Mouse (Mus musculus) embryonic facial prominence, embryonic 11.5 days (tissue): ENCODE results near the gene Armc9. TPM values are rescaled to one million over a fixed set of nuclear protein-coding genes. Genes with fewer than 3 reads are reported as not detected.

ENCODE experiments used
- ATAC-seq: fragments of 200-750 bp; cut with Nextera tagmentation; replicated peaks from 2 replicates; pipeline ENCODE4 v1.8.0; 2017; ENCODE audit warnings: low read depth; ENCODE audit not compliant: insufficient number of reproducible peaks, low FRiP score, low TSS enrichment
- DNase-seq: peaks from one replicate; pipeline ENCODE4 v3.0.0-alpha.2; 2015; ENCODE audit warnings: low spot score
- H3K27ac ChIP-seq: fragments of 300-500 bp; sonication (generic); replicated peaks from 2 replicates; pipeline ENCODE4 v1.5.1; 2014; ENCODE audit warnings: mild to moderate bottlenecking, low read depth, low read length, control low read depth
- H3K27me3 ChIP-seq: fragments of 300-500 bp; sonication (generic); 2 replicates; pipeline ENCODE4 v1.6.1; 2014; ENCODE audit warnings: mild to moderate bottlenecking, low read length, moderate library complexity, mixed read lengths; ENCODE audit not compliant: control insufficient read depth, insufficient read depth
- H3K36me3 ChIP-seq: fragments of 300-500 bp; sonication (generic); replicated peaks from 2 replicates; pipeline ENCODE4 v1.6.1; 2014; ENCODE audit warnings: low read depth, mild to moderate bottlenecking, low read length, moderate library complexity, mixed read lengths; ENCODE audit not compliant: control insufficient read depth, insufficient read depth
- H3K4me1 ChIP-seq: fragments of 300-500 bp; sonication (generic); 2 replicates; pipeline ENCODE4 v1.6.1; 2014; ENCODE audit warnings: low read length, mixed read lengths; ENCODE audit not compliant: control insufficient read depth, insufficient read depth
- H3K4me2 ChIP-seq: fragments of 300-500 bp; sonication (generic); 2 replicates; pipeline ENCODE4 v1.6.1; 2014; ENCODE audit warnings: low read depth, mild to moderate bottlenecking, control low read depth, low read length, moderate library complexity
- H3K4me3 ChIP-seq: fragments of 300-500 bp; sonication (generic); 2 replicates; pipeline ENCODE4 v1.5.1; 2014; ENCODE audit warnings: low read depth, low read length, control low read depth
- H3K9ac ChIP-seq: fragments of 300-500 bp; sonication (generic); replicated peaks from 2 replicates; pipeline ENCODE4 v1.6.1; 2014; ENCODE audit warnings: mild to moderate bottlenecking, control low read depth, low read length
- H3K9me3 ChIP-seq: fragments of 300-500 bp; sonication (generic); replicated peaks from 2 replicates; pipeline ENCODE4 v1.6.1; 2016; ENCODE audit warnings: mild to moderate bottlenecking, low read length, inconsistent platforms, mixed read lengths; ENCODE audit not compliant: control insufficient read depth
- WGBS: fragments of 180-500 bp; shearing (Covaris S2); extraction: QIAGEN DNeasy Blood & Tissue Kit; methylation state at CpG from one replicate; pipeline ENCODE4 v1.1.7; 2014; 5-methylcytosine and 5-hydroxymethylcytosine counted together
- polyA plus RNA-seq: library from polyadenylated mRNA; unstranded; fragments of >200 nt; fragmentation: Nextera tagmentation; extraction: Ambion mirVana; gene quantifications from 2 replicates; pipeline ENCODE4 v1.2.1, GENCODE M21; 2014

The Armc9 gene
- polyA plus RNA-seq, 1 experiment from 2014 or later = 28.3 TPM

DNA sequence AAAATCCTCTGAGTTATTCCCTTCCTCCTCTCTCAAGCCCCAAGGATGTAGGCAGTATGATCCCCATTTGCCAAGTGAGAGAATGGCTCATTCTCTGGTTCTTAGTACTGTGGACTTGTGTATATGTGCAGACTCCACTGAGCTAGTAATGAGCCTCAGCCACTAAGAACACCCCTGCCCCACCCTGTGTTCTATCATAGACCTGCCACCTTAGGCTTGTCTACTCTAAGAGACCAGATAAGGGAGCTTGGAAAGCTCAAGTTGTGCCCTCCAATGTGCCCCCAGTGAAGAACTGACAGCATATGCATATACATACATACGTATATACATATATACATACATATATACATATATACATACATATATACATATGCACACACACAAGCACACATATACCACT lies 56.9 kb downstream of the Armc9 start:
- Histone ChIP-seq H3K4me3 (no peak overlapping the region), H3K9me3 (no peaks in the 10 kb centered on the region), H3K4me1 (no peaks in the 10 kb centered on the region), H3K27ac (no peak overlapping the region), H3K27me3 (no peaks in the 10 kb centered on the region), H3K36me3 (no peaks in the 10 kb centered on the region; the same call in 1 of the 2 replicates), H3K9ac (no peak overlapping the region), H3K4me2 (no peak overlapping the region)
- WGBS = 89% methylated on average over 1 of the region's 1 CpGs
- ATAC-seq = no peak
- DNase-seq = no peak

DNA sequence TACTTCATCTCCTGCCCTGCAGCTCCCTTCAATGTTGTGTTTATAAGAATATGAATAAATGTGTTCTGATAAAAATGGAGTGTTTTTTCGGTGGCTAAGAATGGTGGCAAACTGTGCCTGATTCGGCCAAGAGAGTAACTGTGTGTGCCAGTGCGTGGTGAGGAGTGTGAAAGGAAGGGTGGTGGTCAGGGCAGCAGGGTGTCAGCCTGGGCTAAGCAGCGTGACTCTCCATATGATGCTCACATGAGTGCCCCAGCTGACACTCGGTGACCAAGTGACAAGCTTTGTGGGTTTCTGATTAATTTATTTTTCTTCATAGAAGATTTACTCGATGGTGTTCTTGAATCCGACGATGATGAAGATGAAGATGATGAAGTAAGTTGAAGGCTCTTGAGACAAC lies 58.2 kb downstream of the Armc9 start:
- whole genome bisulfite sequencing = 90% methylated on average over 8 of the region's 8 CpGs
- DNase-seq = no peak
- Histone ChIP-seq H3K9ac (no peak overlapping the region), H3K4me3 (no peak overlapping the region), H3K4me1 (no peaks in the 10 kb centered on the region), H3K27ac (no peak overlapping the region), H3K4me2 (no peak overlapping the region), H3K9me3 (no peaks in the 10 kb centered on the region), H3K36me3 (no peaks in the 10 kb centered on the region; the same call in 1 of the 2 replicates), H3K27me3 (no peaks in the 10 kb centered on the region)
- no peak for ATAC-seq

DNA sequence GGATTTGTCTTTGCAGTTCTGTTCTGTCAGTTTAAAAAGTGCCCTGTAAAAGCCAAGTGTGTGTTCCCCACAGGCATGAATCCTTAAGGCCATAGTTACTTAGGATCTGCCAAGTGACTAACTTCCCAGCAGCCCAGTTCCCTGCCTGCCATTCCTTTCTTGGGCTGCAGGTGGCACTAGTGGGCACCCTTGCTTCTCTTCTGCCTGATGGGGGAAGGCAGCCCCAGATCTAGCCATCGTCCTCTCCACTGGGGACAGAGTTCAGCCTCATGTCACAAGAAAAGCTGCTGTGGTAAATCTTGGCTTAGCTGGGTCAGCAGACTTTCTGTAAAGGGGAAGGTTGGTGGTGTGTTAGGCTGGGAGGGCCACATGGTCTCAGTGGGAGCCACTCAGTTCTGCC lies 59.6 kb downstream of the Armc9 start:
- Histone ChIP-seq H3K4me2 (no peak overlapping the region), H3K27ac (no peak overlapping the region), H3K9ac (no peak overlapping the region), H3K27me3 (no peaks in the 10 kb centered on the region), H3K4me1 (no peaks in the 10 kb centered on the region), H3K4me3 (no peak overlapping the region), H3K9me3 (no peaks in the 10 kb centered on the region), H3K36me3 (no peaks in the 10 kb centered on the region)
- DNase-seq (peak; percentile 78), ATAC-seq (no peak)
- WGBS = 16% methylated on average over 1 of the region's 1 CpGs

DNA sequence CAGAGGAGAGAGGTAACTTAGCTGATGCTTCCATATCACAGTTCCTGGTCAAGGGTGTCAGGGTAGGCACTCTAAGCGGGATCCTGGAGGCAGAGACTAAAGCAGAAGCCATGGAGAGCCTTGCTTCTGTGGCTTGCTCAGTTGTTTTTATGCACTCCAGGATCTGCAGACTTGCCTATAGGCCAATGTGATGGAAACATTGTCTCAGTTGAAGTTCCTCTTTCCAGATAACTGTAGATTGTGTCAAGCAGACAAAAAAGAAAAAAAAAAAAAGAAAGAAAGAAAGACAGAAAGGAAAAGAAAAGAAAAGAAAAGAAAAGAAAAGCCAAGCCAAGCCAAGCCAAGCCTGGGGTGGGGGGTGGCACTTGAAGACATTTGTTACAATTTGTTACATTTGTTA lies 60.7 kb downstream of the Armc9 start:
- no peak overlapping the region for H3K27ac ChIP-seq
- H3K27me3 ChIP-seq = no peaks in the 10 kb centered on the region
- DNase-seq (no peak), ATAC-seq (no peak)
- no peak overlapping the region for H3K9ac ChIP-seq
- 95% methylated on average over 1 of the region's 1 CpGs for WGBS
- no peaks in the 10 kb centered on the region for H3K9me3 ChIP-seq
- H3K4me2 ChIP-seq = no peak overlapping the region
- H3K36me3 ChIP-seq = no peaks in the 10 kb centered on the region
- H3K4me1 ChIP-seq = no peaks in the 10 kb centered on the region
- H3K4me3 ChIP-seq = no peak overlapping the region

DNA sequence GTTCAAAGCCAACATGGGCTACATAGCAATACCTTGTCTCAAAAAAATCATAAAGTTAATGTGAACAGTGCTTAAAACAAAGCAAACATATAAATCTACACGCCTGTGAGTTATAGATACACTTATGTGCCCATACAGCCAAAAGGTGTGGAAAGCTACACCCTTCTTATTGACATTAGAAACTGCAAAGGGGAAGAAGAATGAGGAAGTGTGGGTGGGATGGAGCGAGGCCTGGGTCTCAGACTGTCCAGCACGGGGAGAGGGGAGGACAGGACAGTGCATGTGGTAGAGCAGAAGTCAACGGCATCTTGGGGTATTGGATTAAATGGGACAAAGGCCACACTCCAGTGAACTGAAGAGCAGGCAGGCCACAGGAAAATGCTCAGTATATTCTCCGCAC lies 61.8 kb downstream of the Armc9 start:
- Histone ChIP-seq H3K27ac (no peak overlapping the region), H3K36me3 (no peaks in the 10 kb centered on the region), H3K27me3 (no peaks in the 10 kb centered on the region), H3K4me1 (no peaks in the 10 kb centered on the region), H3K9ac (no peak overlapping the region), H3K4me2 (no peak overlapping the region), H3K4me3 (no peak overlapping the region), H3K9me3 (no peaks in the 10 kb centered on the region)
- DNase-seq (no peak), ATAC-seq (no peak)
- 86% methylated on average over 5 of the region's 5 CpGs for WGBS

DNA sequence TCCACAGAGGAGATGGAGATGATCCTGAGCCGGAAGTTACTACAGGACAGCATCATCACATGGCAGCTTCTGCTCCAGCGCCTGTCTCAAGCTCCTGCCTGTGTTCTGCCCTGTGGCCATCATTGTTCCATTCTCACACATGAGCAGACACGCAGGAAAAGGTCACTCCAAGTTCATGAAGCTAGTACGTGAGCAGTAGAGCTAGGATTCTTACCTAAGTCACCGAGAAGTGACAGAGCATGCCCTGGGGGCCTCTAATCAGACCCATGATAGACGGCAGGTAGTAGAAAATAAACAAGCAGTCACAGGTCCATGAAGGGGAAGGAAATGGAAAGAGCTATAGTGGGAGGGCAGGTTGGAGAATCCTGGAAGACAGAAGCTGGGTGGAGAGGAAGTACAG lies 63.4 kb downstream of the Armc9 start:
- Histone ChIP-seq H3K36me3 (no peaks in the 10 kb centered on the region), H3K27me3 (no peaks in the 10 kb centered on the region), H3K9me3 (no peaks in the 10 kb centered on the region), H3K4me1 (no peaks in the 10 kb centered on the region), H3K4me2 (no peak overlapping the region), H3K4me3 (no peak overlapping the region), H3K9ac (no peak overlapping the region), H3K27ac (no peak overlapping the region)
- WGBS = 53% methylated on average over 6 of the region's 6 CpGs
- ATAC-seq = no peak
- DNase-seq = peak; percentile 36

DNA sequence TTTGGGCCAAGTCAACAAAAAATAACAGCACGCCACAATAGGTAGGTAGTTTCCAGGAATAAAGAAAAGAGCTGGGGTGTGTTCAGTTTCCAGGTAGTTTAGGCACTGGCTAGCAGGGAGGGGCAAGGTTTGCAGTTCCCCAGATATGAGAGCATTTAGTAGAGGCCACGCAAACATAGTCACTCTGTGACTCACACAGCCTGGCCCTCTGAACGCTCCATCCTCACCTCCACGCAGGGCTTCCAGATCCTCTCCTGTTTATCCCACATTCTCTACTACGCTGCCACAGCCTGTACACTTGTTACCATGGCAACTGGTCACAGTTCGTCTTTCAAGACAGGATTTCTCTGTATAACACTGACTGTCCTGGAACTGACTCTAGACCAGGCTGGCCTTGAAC lies 70.6 kb downstream of the Armc9 start:
- Histone ChIP-seq H3K4me2 (no peak overlapping the region), H3K27ac (no peak overlapping the region), H3K4me3 (no peak overlapping the region), H3K36me3 (no peaks in the 10 kb centered on the region), H3K27me3 (no peaks in the 10 kb centered on the region), H3K9me3 (no peaks in the 10 kb centered on the region), H3K9ac (no peak overlapping the region), H3K4me1 (no peaks in the 10 kb centered on the region)
- ATAC-seq = no peak
- no peak for DNase-seq
- 79% methylated on average over 6 of the region's 6 CpGs for WGBS

DNA sequence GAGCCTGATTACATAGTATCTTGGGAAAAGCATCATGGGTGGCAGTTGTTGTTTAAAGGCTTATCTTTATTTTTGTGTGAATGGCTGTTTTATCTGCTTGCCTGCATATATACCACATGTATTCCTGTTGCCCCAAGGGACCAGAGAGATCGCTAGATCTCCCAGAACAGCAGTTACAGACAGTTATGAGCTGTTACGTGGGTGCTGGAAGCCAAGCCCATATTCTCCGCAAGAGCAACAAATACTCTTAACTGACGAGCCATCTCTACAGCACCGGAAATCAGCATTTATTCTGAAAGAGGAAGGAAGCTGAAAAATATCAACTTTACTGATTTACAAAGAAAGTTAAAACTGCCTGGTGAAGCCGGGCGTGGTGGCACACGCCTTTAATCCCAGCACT lies 74.1 kb downstream of the Armc9 start:
- no peak overlapping the region for H3K4me3 ChIP-seq
- no peaks in the 10 kb centered on the region for H3K27me3 ChIP-seq
- no peaks in the 10 kb centered on the region; the same call in 1 of the 2 replicates for H3K36me3 ChIP-seq
- no peak overlapping the region for H3K27ac ChIP-seq
- ATAC-seq (no peak), DNase-seq (no peak)
- WGBS = 89% methylated on average over 8 of the region's 8 CpGs
- no peak overlapping the region for H3K9ac ChIP-seq
- H3K4me1 ChIP-seq = no peaks in the 10 kb centered on the region
- H3K9me3 ChIP-seq = no peaks in the 10 kb centered on the region
- no peak overlapping the region for H3K4me2 ChIP-seq
